Mouse (Mus musculus): Measurements from ENCODE around the gene Echdc1.
"Not testable (repeated sequence)": the region's sequence is repeated elsewhere in the genome, so short reads cannot be mapped to it uniquely, and the experiment has no call there.

The Echdc1 gene

DNA sequence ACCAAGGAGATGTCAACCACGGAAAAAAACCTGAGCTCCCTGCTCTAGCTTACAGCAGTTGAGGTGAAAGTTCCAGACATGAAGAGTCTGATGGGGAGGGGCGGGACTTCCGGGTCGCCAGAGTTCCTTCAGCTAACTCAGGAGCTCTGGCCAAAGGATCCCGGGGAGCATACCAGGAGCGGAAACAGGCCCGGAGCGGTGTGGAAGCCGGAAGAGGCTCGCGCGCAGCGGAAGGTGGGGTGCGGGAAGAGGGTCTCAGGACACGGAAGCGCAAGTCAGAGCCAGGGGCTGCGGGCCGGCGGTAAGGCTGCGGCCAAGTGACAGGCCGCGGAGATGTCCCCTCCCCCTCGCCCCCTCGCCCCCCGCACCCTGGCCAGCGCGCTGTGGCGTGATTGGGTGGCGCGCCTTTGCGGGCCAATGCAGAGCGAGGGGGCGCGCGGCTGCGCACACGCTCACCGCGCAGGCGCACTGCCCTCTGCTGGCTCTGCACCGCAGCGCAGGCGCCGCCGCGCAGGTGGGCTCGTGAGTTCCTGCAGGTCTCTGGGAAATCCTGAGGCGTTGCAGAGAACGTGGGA, at the start of gene Echdc1:
Gene Echdc1 (plus strand): TSS at position 103 of the 575 bp plus-strand sequence.
- no peak for DNase-seq (ENCODE audit: extremely low read depth, low read depth, low spot score)

DNA sequence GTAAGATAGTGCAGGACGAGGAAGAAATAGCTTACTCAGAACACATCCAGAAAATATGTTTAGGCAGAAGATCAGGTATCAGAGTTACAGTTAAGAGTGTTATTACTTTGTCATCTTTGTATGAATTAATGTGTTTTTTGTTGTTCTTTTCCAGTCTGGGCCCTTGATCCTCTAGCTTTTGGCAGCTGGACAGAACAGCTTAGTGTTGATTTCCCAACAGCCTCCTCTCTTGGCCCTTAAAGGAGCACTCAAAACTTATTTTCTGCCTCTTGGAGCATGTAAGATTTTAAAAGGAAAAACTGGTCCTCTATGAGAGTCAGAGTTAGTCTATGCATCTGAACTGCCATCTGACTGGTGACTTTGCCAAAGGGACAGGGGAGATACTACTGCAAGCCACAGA, 31.2 kb upstream of the Echdc1 start:
- no peak for DNase-seq (ENCODE audit: extremely low read depth, low read depth, low spot score)

DNA sequence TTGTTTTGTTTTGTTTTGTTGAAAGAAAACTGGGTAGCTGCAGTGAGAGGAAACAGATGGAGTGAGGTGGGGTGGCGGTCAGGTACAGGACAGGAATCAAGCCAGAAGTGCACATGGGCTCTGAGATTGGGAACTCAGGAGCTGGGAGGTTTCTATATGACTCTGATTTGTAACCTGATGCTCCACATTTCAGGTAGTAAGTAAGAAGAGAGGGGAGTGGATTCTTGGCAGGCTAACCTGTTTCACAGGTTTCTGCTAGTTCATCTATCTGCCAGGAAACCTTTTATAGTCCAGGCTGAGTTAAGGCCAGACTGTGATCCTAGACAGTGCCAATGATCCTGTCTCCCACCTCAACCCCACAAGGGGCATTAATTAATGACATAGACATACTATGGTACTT, 27.2 kb upstream of the Echdc1 start:
- DNase-seq (ENCODE audit: extremely low read depth, low read depth, low spot score): peak; percentile 93

DNA sequence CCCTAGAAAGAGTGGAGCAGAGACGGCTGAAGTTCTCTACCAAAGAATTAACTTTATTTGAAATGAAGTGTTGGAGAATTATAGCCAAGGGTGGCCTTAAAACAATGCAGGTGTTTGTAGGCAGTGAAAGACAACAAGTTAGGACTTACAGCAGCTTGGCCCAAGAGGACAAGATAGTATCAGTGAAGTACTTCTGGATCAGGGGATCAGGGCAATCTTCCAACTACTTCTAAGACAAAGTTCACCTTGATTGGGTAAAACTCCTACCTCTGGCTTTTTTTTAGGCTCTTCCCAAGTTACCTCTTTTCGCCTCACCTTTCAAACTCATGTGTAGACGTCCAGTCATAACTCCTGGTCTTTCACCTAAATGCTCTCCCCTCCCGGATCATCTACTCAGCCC, 10.7 kb upstream of the Echdc1 start:
- DNase-seq (ENCODE audit: extremely low read depth, low read depth, low spot score): peak; percentile 99

DNA sequence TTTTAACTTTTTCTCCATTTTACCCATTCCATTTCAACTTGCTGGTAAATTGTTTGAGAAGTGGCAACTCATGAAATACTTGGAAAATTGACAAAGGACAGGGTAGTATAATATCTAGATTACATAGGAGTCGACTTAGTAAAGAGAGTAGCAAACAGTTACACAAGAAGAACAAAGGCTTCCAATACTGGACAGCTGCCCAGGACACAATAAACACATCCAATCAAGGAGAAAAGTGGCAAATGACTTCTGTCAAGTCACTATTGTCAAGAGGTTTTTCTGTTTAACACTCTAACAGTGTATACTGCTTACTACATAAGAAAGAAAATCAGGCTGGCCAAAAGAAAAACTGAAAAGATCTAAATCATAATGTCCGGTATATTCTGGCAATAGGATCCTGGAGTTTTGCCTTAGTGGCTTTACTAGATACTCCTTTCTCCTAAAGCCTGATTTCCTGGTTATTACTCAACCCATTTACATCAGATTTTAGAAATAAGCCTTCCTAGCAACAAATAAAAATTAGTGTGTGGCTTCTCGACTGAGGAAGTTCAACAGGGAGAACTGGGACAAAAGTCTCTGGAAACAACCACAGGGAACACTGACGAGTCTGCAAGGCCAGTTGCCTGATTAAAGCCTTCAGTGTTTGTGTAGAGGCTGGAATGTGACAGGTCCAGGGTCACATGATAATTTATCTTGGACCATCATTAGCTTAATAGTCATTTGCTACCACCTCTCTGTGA, 1.3 kb upstream of the Echdc1 start:
- peak; percentile 87 for DNase-seq (ENCODE audit: extremely low read depth, low read depth, low spot score)

DNA sequence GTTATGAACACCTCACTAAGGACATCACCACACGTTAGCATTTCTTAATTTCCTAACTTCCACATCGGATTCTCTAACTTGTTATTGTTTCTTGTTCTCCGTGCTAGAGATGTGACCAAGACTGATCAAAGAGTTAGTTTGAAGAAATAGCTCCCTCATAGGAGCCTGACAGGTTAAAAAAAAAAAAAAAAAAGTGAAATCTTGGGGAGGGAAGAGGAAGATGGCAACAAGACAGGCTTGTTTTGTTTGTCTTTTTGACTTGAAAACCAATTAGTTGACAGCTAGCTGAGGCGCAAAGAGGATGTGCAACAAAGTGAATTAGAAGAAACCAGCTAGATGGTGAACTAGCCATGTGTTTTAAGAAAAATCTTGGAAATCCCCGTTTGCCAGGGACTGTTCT, 939 bp downstream of the Echdc1 start:
- no peak for DNase-seq (ENCODE audit: extremely low read depth, low read depth, low spot score)

DNA sequence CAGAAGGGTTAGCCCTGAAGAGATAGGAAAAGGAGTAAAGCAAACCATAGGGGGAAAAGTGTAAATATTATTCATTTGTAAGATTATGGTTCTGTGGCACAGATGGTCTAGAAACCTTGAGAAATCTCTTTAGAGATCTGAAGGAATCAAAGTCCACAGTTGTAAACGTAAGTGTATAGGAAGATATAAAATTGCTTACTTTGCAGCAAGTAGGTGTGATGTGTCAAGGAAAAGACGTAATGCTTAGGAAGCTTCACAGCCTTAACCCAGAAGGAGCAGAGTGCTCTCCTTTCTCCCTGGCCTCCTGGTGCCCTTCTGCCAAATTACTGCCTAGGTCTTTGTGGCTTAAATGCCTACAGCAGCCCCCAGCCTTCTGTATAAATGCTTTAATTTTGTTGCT, 11.9 kb downstream of the Echdc1 start:
- DNase-seq (ENCODE audit: extremely low read depth, low read depth, low spot score): no peak

DNA sequence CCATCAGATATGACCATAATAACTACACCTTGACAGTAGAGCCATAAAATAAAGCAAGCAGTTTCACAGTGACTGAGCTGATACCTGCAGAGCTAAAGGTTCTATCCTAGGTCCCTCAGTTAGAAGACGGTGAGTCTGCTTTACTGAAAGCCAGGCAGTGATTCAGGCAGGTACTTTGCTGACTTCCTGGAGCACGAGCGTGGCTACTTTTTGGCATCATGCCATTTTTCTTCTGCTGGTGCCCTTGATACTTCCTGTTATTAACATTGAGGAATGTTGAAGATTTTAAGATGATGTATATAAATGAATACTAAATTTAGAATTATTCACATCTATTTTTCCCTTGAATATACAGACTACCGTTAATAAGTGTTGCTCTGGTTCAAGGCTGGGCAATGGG, 20.9 kb downstream of the Echdc1 start:
- no peak for DNase-seq (ENCODE audit: extremely low read depth, low read depth, low spot score)

DNA sequence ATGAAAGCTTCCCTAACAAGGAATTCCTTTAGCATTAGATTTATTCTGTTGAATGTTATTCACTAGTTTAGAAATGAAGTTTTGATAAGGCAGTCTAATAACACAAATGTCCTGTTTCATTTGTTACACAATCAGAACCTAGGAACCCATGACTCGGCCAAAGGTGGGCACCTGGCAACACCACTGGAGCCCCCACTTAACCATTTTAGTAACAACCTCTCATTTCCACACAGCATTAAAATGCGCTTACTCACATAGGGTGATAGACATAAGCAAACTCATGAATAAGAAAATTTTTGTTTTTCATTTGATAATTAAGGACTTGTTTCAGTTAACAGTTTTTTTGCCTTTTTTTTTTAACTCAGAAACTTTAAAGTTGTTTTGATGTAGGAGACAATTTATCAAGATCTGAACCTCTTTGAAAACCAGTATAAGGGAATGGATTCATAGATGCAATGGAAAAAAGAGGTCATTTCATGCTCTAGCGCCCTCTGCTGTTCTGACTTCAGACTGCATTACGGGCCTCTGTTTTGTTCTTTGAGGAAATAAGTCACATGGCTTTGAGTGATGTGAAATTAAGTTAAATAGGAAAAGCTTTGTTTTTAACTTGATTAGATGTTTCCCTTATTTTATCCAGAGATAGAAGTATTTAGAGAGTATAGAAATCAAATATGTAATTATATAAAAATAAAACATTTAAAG, 25.5 kb downstream of the Echdc1 start:
- DNase-seq (ENCODE audit: extremely low read depth, low read depth, low spot score): no peak

DNA sequence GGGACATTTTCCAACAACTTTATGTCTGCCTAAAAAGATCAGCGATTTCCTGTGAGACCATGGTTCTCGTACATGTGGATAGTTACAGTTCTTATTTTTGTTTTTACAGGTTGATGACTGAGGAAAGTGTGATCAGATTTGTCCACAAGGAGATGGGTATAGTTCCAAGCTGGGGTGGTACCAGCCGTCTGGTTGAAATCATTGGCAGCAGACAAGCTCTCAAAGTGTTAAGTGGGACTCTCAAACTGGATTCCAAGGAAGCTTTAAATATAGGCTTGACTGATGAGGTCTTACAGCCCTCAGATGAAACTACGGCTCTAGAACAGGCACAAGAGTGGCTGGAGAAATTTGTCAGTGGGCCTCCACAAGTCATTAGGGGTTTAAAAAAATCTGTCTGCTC, 31.3 kb downstream of the Echdc1 start:
- no peak for DNase-seq (ENCODE audit: extremely low read depth, low read depth, low spot score)

DNA sequence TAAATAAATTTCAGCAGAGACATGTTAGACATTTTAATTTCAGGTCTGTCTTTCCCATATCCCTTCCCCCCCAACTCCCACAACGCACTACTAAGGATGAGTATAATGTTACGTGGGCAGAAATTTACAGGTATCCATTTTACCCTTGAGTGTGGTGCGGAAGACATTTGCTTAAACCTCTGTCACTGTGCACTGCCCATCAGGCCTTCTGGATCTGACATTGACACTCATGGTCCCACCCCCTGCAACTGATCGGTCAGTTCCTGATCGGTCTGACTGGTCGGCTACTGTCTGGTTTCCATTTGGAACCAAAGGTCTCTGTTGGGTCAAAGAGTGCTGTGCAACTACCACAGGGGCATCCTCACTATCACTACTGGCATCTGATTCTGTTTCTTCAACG, 33.7 kb downstream of the Echdc1 start:
- no peak for DNase-seq (ENCODE audit: extremely low read depth, low read depth, low spot score)

DNA sequence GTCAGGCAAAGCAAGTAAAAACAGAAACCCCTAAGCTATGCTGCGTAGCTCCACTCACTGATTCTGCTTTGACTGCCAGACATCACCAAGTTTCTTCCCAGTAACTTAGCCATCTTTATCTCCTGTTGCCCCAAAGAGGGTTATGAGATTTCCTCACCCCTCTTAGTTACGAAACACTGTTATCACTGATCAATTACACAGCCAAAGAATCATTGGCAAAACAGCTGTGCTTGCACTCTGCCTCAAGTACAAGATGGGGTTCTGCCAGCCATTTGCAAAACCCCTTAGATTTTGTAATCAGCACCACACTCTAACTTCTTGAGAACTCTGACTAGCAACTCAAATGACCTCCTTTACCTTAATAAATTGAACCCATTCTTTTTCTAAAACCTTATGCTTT, 38.5 kb downstream of the Echdc1 start:
- peak; percentile 78 for DNase-seq (ENCODE audit: extremely low read depth, low read depth, low spot score)

DNA sequence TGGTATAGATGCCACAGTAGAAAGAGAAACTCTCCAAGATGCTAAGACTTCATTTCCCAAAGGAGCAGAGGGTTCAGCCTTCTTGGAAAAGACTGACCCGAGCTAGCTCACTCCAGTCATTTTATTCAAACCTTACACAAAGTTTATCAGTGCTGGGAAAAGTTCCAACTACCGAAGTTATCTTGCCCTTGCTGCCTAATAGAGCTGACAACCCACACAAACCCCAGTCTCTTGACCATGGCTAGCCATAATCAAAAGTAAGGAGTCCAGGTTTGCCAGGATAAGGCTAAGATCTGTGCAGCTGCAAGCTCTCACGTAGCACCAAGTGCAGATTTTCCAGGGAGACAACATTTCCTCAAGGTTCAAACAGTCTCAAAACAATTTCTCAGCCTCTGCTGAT, 39.6 kb downstream of the Echdc1 start:
- DNase-seq (ENCODE audit: extremely low read depth, low read depth, low spot score): no peak

DNA sequence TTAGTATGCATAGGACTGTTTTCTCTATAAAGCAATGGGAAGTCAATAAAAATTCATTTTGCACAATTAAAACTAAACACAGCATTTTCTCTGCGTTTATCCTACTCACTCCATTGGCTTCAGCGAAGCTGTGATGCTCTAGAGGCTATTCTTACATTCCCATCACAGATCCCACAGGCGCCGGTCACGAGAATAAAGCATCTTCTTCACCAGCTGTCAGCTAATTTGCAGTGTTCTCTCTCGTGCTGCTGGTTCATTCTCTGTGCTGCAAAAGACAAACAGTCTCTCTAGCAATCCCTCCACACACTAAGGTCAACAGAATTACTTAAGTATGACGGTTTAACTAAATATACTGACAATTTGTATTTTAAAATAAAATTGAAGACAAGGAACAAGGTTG, 41.2 kb downstream of the Echdc1 start:
- no peak for DNase-seq (ENCODE audit: extremely low read depth, low read depth, low spot score)

DNA sequence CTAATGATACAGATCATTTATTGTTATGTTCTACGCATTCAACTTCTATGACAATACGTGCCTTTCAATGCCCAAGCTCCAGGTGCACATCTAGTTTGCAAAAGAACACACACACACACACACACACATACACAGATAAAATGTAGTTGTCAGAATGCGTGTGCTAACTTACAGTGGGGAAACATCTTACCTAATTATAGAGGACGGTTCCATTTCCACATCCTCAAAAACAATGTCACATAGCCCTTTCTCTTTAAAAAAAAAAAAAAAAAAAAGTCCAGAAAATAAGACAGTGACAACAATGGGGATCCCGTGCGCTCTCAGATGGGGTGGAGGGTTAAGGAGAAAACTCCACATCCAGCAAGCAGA, 48.1 kb downstream of the Echdc1 start:
- DNase-seq (ENCODE audit: extremely low read depth, low read depth, low spot score): no peak

DNA sequence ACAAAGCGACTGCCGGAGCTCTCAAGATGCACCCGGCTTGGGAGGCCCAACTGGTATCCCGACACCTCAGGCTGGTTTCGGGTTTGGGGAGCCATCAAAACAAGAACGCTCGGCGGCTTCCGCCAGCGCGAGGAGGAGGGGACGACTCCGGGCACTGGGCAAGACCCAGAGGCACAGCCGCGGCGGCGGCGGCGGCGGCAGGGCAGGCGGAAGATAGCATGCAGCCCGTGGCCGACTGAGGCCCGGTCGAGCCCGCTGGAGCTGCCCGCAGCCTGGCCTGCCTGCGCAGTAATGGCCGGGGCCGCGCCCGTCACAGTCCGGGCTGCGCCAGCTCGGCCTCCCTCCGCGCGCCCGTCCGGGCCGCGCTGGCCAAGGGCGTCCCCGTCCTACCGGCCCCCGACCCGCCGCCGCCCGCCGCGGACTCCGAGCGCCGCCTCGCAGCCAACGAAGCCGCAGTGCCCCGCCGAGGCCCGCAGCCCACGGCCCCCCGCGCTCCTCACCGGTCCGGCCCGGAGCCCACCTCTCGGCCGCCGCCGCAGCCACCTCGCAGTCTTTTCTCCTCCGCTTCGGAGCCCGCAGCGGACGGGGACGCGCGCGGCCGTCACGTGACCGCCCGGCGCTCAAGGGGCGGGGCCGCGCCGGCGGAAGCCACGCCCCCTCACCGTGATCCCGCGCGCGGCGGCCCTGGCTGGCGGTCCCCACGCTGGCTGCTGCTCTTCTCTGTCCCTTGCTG, 48.7 kb downstream of the Echdc1 start:
- DNase-seq (ENCODE audit: extremely low read depth, low read depth, low spot score): no peak

DNA sequence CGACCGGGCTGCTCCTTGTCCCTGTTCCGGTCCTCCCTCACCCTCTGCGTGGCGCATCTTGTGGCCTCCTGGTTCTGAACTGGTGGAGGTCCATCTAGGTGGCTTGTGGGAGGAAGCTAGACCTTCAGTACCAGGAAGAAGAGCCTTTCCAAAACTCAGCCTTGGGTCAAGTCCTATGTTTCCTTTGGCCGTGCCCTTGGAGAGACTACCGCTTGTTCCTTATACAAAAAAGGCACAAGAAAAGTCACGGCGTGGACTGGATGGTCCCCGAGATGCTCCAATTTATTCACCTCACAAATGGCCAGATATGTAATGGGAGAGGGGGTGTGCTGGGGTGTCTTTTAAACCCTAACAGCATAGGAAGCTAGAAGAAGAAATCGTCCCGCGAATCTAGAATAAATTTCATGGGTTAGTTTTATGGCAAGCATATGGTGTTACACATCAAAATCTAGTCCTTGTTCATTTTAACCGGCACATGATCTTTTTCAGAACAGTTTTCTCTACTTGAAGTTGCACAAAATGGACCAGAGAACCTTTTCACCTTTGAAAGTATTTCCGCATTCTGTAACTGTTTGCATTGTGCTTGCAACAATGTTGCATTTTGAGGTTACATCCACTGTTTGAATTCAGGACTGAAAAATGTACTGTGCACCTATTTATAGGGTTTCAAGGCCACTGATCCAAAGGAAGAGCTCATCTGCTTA, 49.4 kb downstream of the Echdc1 start, which contains the start of gene Rnf146:
Gene Rnf146 (minus strand): TSS at position 246 of the 704 bp plus-strand sequence.
- no peak for DNase-seq (ENCODE audit: extremely low read depth, low read depth, low spot score)

DNA sequence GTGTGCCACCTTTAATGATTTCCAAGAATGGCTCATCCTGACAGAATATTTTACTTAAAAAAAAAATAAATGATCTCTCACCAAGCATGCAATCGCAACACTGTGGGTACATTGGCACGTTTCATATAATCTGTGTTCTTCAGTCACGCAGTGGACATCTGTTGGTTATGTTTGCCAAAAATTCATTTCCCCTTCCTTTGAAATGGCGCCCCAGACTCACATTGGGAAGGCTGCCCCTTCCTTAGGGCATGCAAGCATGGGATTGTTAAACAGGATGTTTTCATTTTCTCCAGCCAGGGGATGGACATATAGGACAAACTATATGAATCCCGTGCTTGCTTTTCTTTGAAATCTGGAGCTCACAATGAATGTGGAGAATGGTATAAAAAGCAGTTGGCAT, 61.1 kb downstream of the Echdc1 start:
- DNase-seq (ENCODE audit: extremely low read depth, low read depth, low spot score): no peak

DNA sequence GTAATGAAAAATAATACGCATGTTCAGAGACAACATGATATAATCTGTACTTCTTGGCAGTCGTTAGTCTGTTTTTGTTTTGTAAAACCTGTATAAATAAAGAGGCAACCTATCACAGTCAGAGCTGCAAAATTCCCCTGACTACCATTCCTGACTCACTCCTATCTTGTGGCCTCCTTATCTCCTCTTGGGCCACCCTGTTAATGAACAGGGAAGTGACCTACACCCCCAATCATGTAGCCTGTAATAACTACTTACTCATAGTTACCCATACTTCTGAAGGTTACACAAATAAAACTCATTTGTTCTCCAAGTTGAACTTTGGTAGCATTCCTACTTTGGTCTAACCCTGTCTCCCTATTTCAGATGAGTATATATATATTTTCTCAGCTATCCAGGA, 68.6 kb downstream of the Echdc1 start:
- no peak for DNase-seq (ENCODE audit: extremely low read depth, low read depth, low spot score)

DNA sequence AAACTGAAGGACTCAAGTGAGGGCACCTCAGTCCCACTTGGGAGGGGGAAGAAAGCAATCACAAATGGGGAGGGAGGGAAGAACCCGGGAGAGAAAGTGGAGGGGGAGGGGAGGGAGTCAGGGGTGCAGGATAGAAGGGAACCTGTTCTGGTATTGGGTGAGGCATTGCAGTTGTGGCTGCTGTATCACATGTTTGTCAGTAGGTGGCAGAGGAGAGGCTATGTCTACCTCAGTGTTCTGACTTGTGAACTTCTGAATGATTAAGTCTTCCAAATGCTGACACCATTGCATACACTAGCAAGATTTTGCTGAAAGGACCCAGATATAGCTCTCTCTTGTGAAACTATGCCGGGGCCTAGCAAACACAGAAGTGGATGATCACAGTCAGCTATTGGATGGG, 81.9 kb downstream of the Echdc1 start:
- DNase-seq (ENCODE audit: extremely low read depth, low read depth, low spot score): not testable (repeated sequence)
